15 mouse cellular contexts compared by ENCODE assay signal in genomic region chr17:30243540-30243939, GRCm38 (mm10).
DNase-seq lines count a peak whose midpoint lies in the region; ATAC-seq and TF ChIP-seq lines count a peak whose summit lies in the region.
"Had no signal": no experiment of that assay in that cellular context is flagged by ENCODE, and none has a peak within 500 bp of the region (broad histone marks: within the 10 kb centered on the region; RNA-seq: fewer than 3 reads in every experiment).

No protein-coding gene starts in this region.

- TF ChIP-seq EP300 in heart, postnatal 0 days (IDR thresholded peaks at IDR 0.05; ENCODE audit: low read depth) = no peak

- no peaks in the 10 kb centered on the region for H3K79me2 ChIP-seq in liver, adult 2 months (ENCODE audit: control insufficient read depth, insufficient read depth, low read length)

- no peaks in the 10 kb centered on the region for H3K9me3 ChIP-seq in heart, embryonic 11.5 days (replicated peaks; ENCODE audit: control insufficient read depth, low read length)
- no peaks in the 10 kb centered on the region for H3K9me3 ChIP-seq in liver, embryonic 11.5 days (ENCODE audit: control insufficient read depth, low read length)
- H3K9me3 ChIP-seq in heart, postnatal 0 days (replicated peaks; ENCODE audit: control insufficient read depth, low read length) = no peaks in the 10 kb centered on the region
- H3K9me3 ChIP-seq: embryonic facial prominence, embryonic 13.5 days; lung, embryonic 15.5 days; midbrain, embryonic 15.5 days; stomach, embryonic 15.5 days had no signal

- no peak overlapping the region for H3K4me3 ChIP-seq in heart, embryonic 11.5 days (ENCODE audit: low read depth, low read length)
- H3K4me3 ChIP-seq in liver, adult 2 months (ENCODE audit: insufficient read depth, low read depth, low read length) = no peak overlapping the region
- H3K4me3 ChIP-seq in liver, embryonic 11.5 days (ENCODE audit: low read depth, low read length) = no peak overlapping the region
- no peak overlapping the region for H3K4me3 ChIP-seq in heart, postnatal 0 days (ENCODE audit: low read depth, low read length)
- H3K4me3 ChIP-seq: embryonic facial prominence, embryonic 13.5 days; left cerebral cortex, adult 2 months; lung, embryonic 15.5 days; midbrain, embryonic 15.5 days; stomach, embryonic 15.5 days had no signal

- peak overlapping the region; percentile 86 for H3K27ac ChIP-seq in heart, embryonic 11.5 days (ENCODE audit: low read depth, low read length)
- H3K27ac ChIP-seq in liver, adult 2 months (replicated peaks; ENCODE audit: insufficient read depth, low read depth, low read length) = no peak overlapping the region
- no peak overlapping the region for H3K27ac ChIP-seq in liver, embryonic 11.5 days (ENCODE audit: low read depth, low read length)
- H3K27ac ChIP-seq in heart, postnatal 0 days (ENCODE audit: low read depth) = peak overlapping the region; percentile 75
- H3K27ac ChIP-seq: embryonic facial prominence, embryonic 13.5 days; left cerebral cortex, adult 2 months; lung, embryonic 15.5 days; stomach, embryonic 15.5 days had no signal

- TF ChIP-seq POLR2A in liver, adult 2 months (IDR thresholded peaks at IDR 0.05; ENCODE audit: extremely low read depth, insufficient read depth, low read length) = no peak

- H3K4me1 ChIP-seq in heart, embryonic 11.5 days (ENCODE audit: control insufficient read depth, insufficient read depth, low read length) = peaks cover 49% of the 10 kb centered on the region
- H3K4me1 ChIP-seq in liver, adult 2 months (ENCODE audit: control insufficient read depth, insufficient read depth, low read length) = no peaks in the 10 kb centered on the region; the same call in 1 of the 2 replicates
- H3K4me1 ChIP-seq in liver, embryonic 11.5 days (replicated peaks; ENCODE audit: control insufficient read depth, insufficient read depth, low read length) = peaks cover 24% of the 10 kb centered on the region
- H3K4me1 ChIP-seq in heart, postnatal 0 days (ENCODE audit: control insufficient read depth, insufficient read depth) = peaks cover 54% of the 10 kb centered on the region

- H3K27me3 ChIP-seq in heart, embryonic 11.5 days (ENCODE audit: control insufficient read depth, insufficient read depth, low read length) = no peaks in the 10 kb centered on the region
- H3K27me3 ChIP-seq in liver, adult 2 months (ENCODE audit: control insufficient read depth, insufficient read depth, low read length) = no peaks in the 10 kb centered on the region
- no peaks in the 10 kb centered on the region for H3K27me3 ChIP-seq in liver, embryonic 11.5 days (replicated peaks; ENCODE audit: control insufficient read depth, insufficient read depth, low read length)
- no peaks in the 10 kb centered on the region for H3K27me3 ChIP-seq in heart, postnatal 0 days (ENCODE audit: control insufficient read depth, insufficient read depth, low read length)
- H3K27me3 ChIP-seq: embryonic facial prominence, embryonic 13.5 days; lung, embryonic 15.5 days; midbrain, embryonic 15.5 days; stomach, embryonic 15.5 days had no signal

- no peaks in the 10 kb centered on the region for H3K36me3 ChIP-seq in heart, embryonic 11.5 days (ENCODE audit: control insufficient read depth, insufficient read depth, low read length)
- no peaks in the 10 kb centered on the region for H3K36me3 ChIP-seq in liver, adult 2 months (ENCODE audit: control insufficient read depth, insufficient read depth, low read length)
- no peaks in the 10 kb centered on the region for H3K36me3 ChIP-seq in liver, embryonic 11.5 days (ENCODE audit: control insufficient read depth, insufficient read depth, low read length)
- H3K36me3 ChIP-seq in heart, postnatal 0 days (replicated peaks; ENCODE audit: control insufficient read depth, insufficient read depth, low read length) = no peaks in the 10 kb centered on the region
- H3K36me3 ChIP-seq: embryonic facial prominence, embryonic 13.5 days; lung, embryonic 15.5 days; midbrain, embryonic 15.5 days; stomach, embryonic 15.5 days had no signal

- no peak overlapping the region for H3K9ac ChIP-seq in heart, embryonic 11.5 days (ENCODE audit: low read depth, low read length)
- H3K9ac ChIP-seq in liver, adult 2 months (ENCODE audit: low read depth, low read length) = no peak overlapping the region
- no peak overlapping the region for H3K9ac ChIP-seq in liver, embryonic 11.5 days (ENCODE audit: low read depth, low read length)
- H3K9ac ChIP-seq in heart, postnatal 0 days (replicated peaks; ENCODE audit: low read depth, low read length) = no peak overlapping the region
- H3K9ac ChIP-seq: embryonic facial prominence, embryonic 13.5 days; lung, embryonic 15.5 days; midbrain, embryonic 15.5 days; stomach, embryonic 15.5 days had no signal

- 42% methylated on average over 7 of the region's 7 CpGs for WGBS in heart, embryonic 11.5 days (ENCODE audit: insufficient replicate concordance)
- 43% methylated on average over 7 of the region's 7 CpGs for WGBS in liver, adult 2 months
- WGBS in liver, embryonic 11.5 days = 61% methylated on average over 7 of the region's 7 CpGs
- 34% methylated on average over 7 of the region's 7 CpGs for WGBS in heart, postnatal 0 days

- DNase-seq in heart, postnatal 10 days = no peak
- DNase-seq in liver, adult 2 months (ENCODE audit: extremely low read depth, low read depth, low spot score) = peak; percentile 25
- DNase-seq in liver, embryonic 11.5 days (ENCODE audit: low spot score) = no peak
- peak; percentile 55 for DNase-seq in adrenal gland, postnatal 14 days
- no peak for DNase-seq in heart, postnatal 0 days (ENCODE audit: low spot score)
- no peak for DNase-seq in spleen, postnatal 4 days (ENCODE audit: low spot score in 2 of 2)
- DNase-seq: cerebellum, adult 2 months had no signal

- intact Hi-C loops in heart, postnatal 10 days (cut with DNase I) = no loop called here

- H3K4me2 ChIP-seq in heart, embryonic 11.5 days = no peak overlapping the region
- no peak overlapping the region for H3K4me2 ChIP-seq in liver, embryonic 11.5 days
- H3K4me2 ChIP-seq in heart, postnatal 0 days (ENCODE audit: low read depth, low read length) = no peak overlapping the region
- H3K4me2 ChIP-seq: embryonic facial prominence, embryonic 13.5 days; lung, embryonic 15.5 days; midbrain, embryonic 15.5 days; stomach, embryonic 15.5 days had no signal

- ATAC-seq in heart, embryonic 11.5 days (replicated peaks; ENCODE audit: insufficient number of reproducible peaks, low FRiP score, low TSS enrichment) = no peak
- ATAC-seq in liver, embryonic 11.5 days (replicated peaks; ENCODE audit: low FRiP score) = no peak
- 0 out of 2 replicates have a peak, but pooled peaks have one; percentile 28 for ATAC-seq in heart, postnatal 0 days (ENCODE audit: insufficient read depth, low read depth)
- ATAC-seq: CD4-positive, CD25-positive, alpha-beta regulatory T cell, adult 4 months; inflammation-experienced regulatory T-cells, adult 6 months; midbrain, embryonic 15.5 days had no signal

- 0 out of 2 replicates have a peak, but pooled peaks have one; percentile 16 for TF ChIP-seq CTCF in liver, adult 2 months (IDR thresholded peaks at IDR 0.05; ENCODE audit: low read depth, low read length)
- TF ChIP-seq CTCF in heart, postnatal 0 days (IDR thresholded peaks at IDR 0.05; ENCODE audit: low read depth) = peak; percentile 37; the same call in 1 of the 2 replicates

Comparison
In these comparisons a context has a peak if more than half of its experiments do, and no peak if none do; other contexts are left out.
1. DNase-seq: peak in liver, adult 2 months (single experiment) and adrenal gland, postnatal 14 days (single experiment); none in heart, postnatal 10 days (0 of 2), liver, embryonic 11.5 days (single experiment), heart, postnatal 0 days (single experiment) and spleen, postnatal 4 days (0 of 2).
2. H3K27ac ChIP-seq: peak in heart, embryonic 11.5 days (single experiment) and heart, postnatal 0 days (single experiment); none in liver, adult 2 months (single experiment) and liver, embryonic 11.5 days (single experiment).